In genomic region chr1:87098358-87098975, GRCm38 (mm10) we compare ENCODE assay signal across 9 mouse cellular contexts. TPM values are rescaled to one million over a fixed set of nuclear protein-coding genes. Genes with fewer than 3 reads are reported as not detected.
DNase-seq lines count a peak whose midpoint lies in the region; ATAC-seq and TF ChIP-seq lines count a peak whose summit lies in the region.
"Had no signal": no experiment of that assay in that cellular context is flagged by ENCODE, and none has a peak within 500 bp of the region (broad histone marks: within the 10 kb centered on the region; RNA-seq: fewer than 3 reads in every experiment).

No protein-coding gene starts in this region.

- H3K27me3 ChIP-seq in hindbrain, postnatal 0 days (ENCODE audit: insufficient read depth, low read length), result no peaks in the 10 kb centered on the region
- H3K27me3 ChIP-seq in small intestine, adult 2 months (ENCODE audit: control insufficient read depth, insufficient read depth, low read length), result no peaks in the 10 kb centered on the region

- 0 out of 2 replicates have a peak overlapping the region, but pooled peaks have one; percentile 21 for H3K4me2 ChIP-seq in hindbrain, postnatal 0 days (ENCODE audit: low read depth, low read length)

- no peaks in the 10 kb centered on the region for H3K4me1 ChIP-seq in hindbrain, postnatal 0 days (ENCODE audit: insufficient read depth, low read length)
- H3K4me1 ChIP-seq in small intestine, adult 2 months (ENCODE audit: control insufficient read depth, insufficient read depth, insufficient read length, low read length), result peaks cover 19% of the 10 kb centered on the region

- no peak overlapping the region for H3K4me3 ChIP-seq in hindbrain, postnatal 0 days (ENCODE audit: low read length)
- H3K4me3 ChIP-seq in small intestine, adult 2 months (ENCODE audit: low read depth, low read length), result peak overlapping the region; percentile 54
- H3K4me3 ChIP-seq: myocyte had no signal

- intact Hi-C loops in left cerebral cortex, postnatal 14 days (cut with DNase I), result no loop called here

- no peak for ATAC-seq in CD4-positive, CD25-positive, alpha-beta regulatory T cell, adult 4 months
- peak; percentile 72; the same call in 1 of the 2 replicates for ATAC-seq in hindbrain, postnatal 0 days
- ATAC-seq in megakaryocyte progenitor cell, adult 5-6 weeks (replicated peaks; ENCODE audit: poor library complexity), result peak; percentile 89

- no peaks in the 10 kb centered on the region for H3K9me3 ChIP-seq in hindbrain, postnatal 0 days (ENCODE audit: low read length)

- H3K36me3 ChIP-seq in hindbrain, postnatal 0 days (ENCODE audit: insufficient read depth, low read length), result no peaks in the 10 kb centered on the region
- H3K36me3 ChIP-seq in small intestine, adult 2 months (ENCODE audit: control insufficient read depth, insufficient read depth, low read length), result peaks cover 22% of the 10 kb centered on the region

- peak; percentile 71 for TF ChIP-seq CTCF in hindbrain, postnatal 0 days (IDR thresholded peaks at IDR 0.05; ENCODE audit: low read depth)
- peak; percentile 58 for TF ChIP-seq CTCF in small intestine, adult 2 months (IDR thresholded peaks at IDR 0.05; ENCODE audit: extremely low read depth, insufficient read length, insufficient replicate concordance, low read depth, low read length)

- no peak overlapping the region for H3K27ac ChIP-seq in hindbrain, postnatal 0 days
- H3K27ac ChIP-seq in small intestine, adult 2 months (ENCODE audit: insufficient read depth, low read depth, low read length), result no peak overlapping the region; the same call in 1 of the 2 replicates

- WGBS in hindbrain, postnatal 0 days, result 12% methylated on average over 30 of the region's 30 CpGs
- WGBS in small intestine, adult 2 months, result 19% methylated on average over 30 of the region's 30 CpGs

- H3K9ac ChIP-seq in hindbrain, postnatal 0 days (replicated peaks; ENCODE audit: low read length), result no peak overlapping the region

- TF ChIP-seq POLR2A in small intestine, adult 2 months (IDR thresholded peaks at IDR 0.05; ENCODE audit: low read depth, low read length), result no peak

- DNase-seq in CD4-positive, CD25-positive, alpha-beta regulatory T cell, adult 2 months (ENCODE audit: low read depth, low spot score), result peak; percentile 66
- DNase-seq in cerebellum, postnatal 4 days (ENCODE audit: low spot score in 2 of 2), result peak; percentile 35 to 72
- peak; percentile 82 for DNase-seq in gastrocnemius, postnatal 10 days
- DNase-seq in hindbrain, postnatal 0 days (ENCODE audit: low spot score), result peak; percentile 55
- peak; percentile 14 to 35 for DNase-seq in left cerebral cortex, postnatal 14 days (ENCODE audit: low spot score in 2 of 2)

RNA-seq across cellular contexts. Expression of gene Alpi, which starts 2.9 kb away (rescaled TPM):
- not detected for polyA plus RNA-seq in CD4-positive, CD25-positive, alpha-beta regulatory T cell, adult 4 months (2017; shearing (Covaris generic))
- not detected for total RNA-seq in gastrocnemius, postnatal 10 days (2021)
- total RNA-seq in hindbrain, postnatal 0 days (2014; rRNA removed), result not detected in 2 replicates
- not detected in 2 replicates for polyA plus RNA-seq in hindbrain, postnatal 0 days (2015; fragmentation: Nextera tagmentation; extraction: Ambion mirVana)
- not detected for total RNA-seq in left cerebral cortex, postnatal 14 days (2021)
- not detected in 2 replicates for total RNA-seq in megakaryocyte progenitor cell, adult 5-6 weeks (2015)
- total RNA-seq in megakaryocyte progenitor cell, adult 5-6 weeks (2017), result not detected in 2 replicates
- polyA plus RNA-seq in small intestine, adult 2 months (2012; rRNA removed), result 2,031 and 4,686 TPM in 2 replicates

RNA-seq across cellular contexts. Expression of gene Alppl2, which starts 8.7 kb away (rescaled TPM):
- not detected for polyA plus RNA-seq in CD4-positive, CD25-positive, alpha-beta regulatory T cell, adult 4 months (2017; shearing (Covaris generic))
- total RNA-seq in gastrocnemius, postnatal 10 days (2021), result not detected
- total RNA-seq in hindbrain, postnatal 0 days (2014; rRNA removed), result not detected in 2 replicates
- not detected in 2 replicates for polyA plus RNA-seq in hindbrain, postnatal 0 days (2015; fragmentation: Nextera tagmentation; extraction: Ambion mirVana)
- total RNA-seq in left cerebral cortex, postnatal 14 days (2021), result not detected
- not detected in 2 replicates for total RNA-seq in megakaryocyte progenitor cell, adult 5-6 weeks (2015)
- not detected in 2 replicates for total RNA-seq in megakaryocyte progenitor cell, adult 5-6 weeks (2017)
- polyA plus RNA-seq in small intestine, adult 2 months (2012; rRNA removed), result 1.9 and 7.3 TPM in 2 replicates
- polyA plus RNA-seq: myocyte had no signal

RNA-seq across cellular contexts. Expression of gene Akp3, which starts 26.3 kb away (rescaled TPM):
- not detected for polyA plus RNA-seq in CD4-positive, CD25-positive, alpha-beta regulatory T cell, adult 4 months (2017; shearing (Covaris generic))
- total RNA-seq in gastrocnemius, postnatal 10 days (2021), result not detected
- not detected in 2 replicates for total RNA-seq in hindbrain, postnatal 0 days (2014; rRNA removed)
- not detected in 2 replicates for polyA plus RNA-seq in hindbrain, postnatal 0 days (2015; fragmentation: Nextera tagmentation; extraction: Ambion mirVana)
- not detected for total RNA-seq in left cerebral cortex, postnatal 14 days (2021)
- not detected in 2 replicates for total RNA-seq in megakaryocyte progenitor cell, adult 5-6 weeks (2015)
- not detected in 2 replicates for total RNA-seq in megakaryocyte progenitor cell, adult 5-6 weeks (2017)
- 13.5 and 5,678 TPM in 2 replicates for polyA plus RNA-seq in small intestine, adult 2 months (2012; rRNA removed)

RNA-seq across cellular contexts. Expression of gene Ecel1, which starts 57.9 kb away (rescaled TPM):
- under 1 TPM; 0.51 to 0.54 TPM for polyA plus RNA-seq in CD4-positive, CD25-positive, alpha-beta regulatory T cell, adult 4 months (2017; shearing (Covaris generic))
- under 1 TPM in 1 of 2 experiments, not detected in 1; 0.09 TPM for total RNA-seq in gastrocnemius, postnatal 10 days (2021)
- 45.6 and 50.0 TPM in 2 replicates for total RNA-seq in hindbrain, postnatal 0 days (2014; rRNA removed)
- 35.6 and 36.2 TPM in 2 replicates for polyA plus RNA-seq in hindbrain, postnatal 0 days (2015; fragmentation: Nextera tagmentation; extraction: Ambion mirVana)
- total RNA-seq in left cerebral cortex, postnatal 14 days (2021), result 1 to 10 TPM; 1.9 to 7.0 TPM
- not detected in 2 replicates for total RNA-seq in megakaryocyte progenitor cell, adult 5-6 weeks (2015)
- total RNA-seq in megakaryocyte progenitor cell, adult 5-6 weeks (2017), result not detected in 2 replicates
- polyA plus RNA-seq in small intestine, adult 2 months (2012; rRNA removed), result 0.22 and 1.7 TPM in 2 replicates

Comparison
In these comparisons a context has a peak if more than half of its experiments do, and no peak if none do; other contexts are left out.
1. DNase-seq: peak in every context shown above with its lines; median percentile 82 in gastrocnemius, postnatal 10 days; 66 in CD4-positive, CD25-positive, alpha-beta regulatory T cell, adult 2 months; 55 in hindbrain, postnatal 0 days; 54 in cerebellum, postnatal 4 days; 24 in left cerebral cortex, postnatal 14 days.